Mouse (Mus musculus) liver, adult (tissue): ENCODE data around the gene Aifm3.

ENCODE experiments used
- GATA4 ChIP-seq: IDR thresholded peaks from 2 replicates; pipeline ENCODE4 v1.6.1; 2014; ENCODE audit warnings: mild to moderate bottlenecking, low read length; ENCODE audit not compliant: insufficient replicate concordance

The Aifm3 gene

DNA sequence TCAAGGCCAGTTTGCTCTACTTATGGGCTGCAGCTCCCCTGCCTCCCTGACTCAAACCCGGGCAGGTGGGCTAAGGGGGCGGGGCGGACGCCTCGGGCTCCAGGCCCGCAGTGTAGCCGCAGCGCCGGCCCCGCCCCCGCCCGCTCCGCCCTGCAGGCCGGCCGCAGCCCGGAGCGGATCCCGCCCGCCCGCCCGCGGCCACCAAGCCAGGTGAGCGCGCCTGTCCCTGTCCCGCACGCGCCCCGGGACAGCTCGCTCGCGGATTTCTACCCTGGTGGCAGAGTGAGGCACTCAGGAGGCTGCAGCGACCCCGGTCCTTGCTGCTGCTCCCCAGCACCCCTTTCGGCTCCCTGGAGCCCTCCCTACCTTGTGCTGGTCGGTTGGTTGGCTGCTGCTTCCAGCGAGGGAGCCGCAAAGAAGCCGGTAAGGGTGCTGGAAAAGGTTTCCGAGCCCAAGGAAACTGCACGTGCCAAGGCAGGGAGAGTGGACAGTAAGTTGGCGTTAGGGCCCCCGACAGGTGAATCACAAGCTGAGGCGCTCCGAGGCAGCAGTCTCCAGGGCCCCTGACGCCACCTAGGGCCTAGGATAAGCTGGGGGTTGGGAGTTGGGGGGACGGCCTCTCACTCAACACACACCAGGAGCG is at the start of gene Aifm3:
Gene Aifm3 (plus strand): TSS at position 143 of the 643 bp plus-strand sequence.
- no peak for TF ChIP-seq GATA4

DNA sequence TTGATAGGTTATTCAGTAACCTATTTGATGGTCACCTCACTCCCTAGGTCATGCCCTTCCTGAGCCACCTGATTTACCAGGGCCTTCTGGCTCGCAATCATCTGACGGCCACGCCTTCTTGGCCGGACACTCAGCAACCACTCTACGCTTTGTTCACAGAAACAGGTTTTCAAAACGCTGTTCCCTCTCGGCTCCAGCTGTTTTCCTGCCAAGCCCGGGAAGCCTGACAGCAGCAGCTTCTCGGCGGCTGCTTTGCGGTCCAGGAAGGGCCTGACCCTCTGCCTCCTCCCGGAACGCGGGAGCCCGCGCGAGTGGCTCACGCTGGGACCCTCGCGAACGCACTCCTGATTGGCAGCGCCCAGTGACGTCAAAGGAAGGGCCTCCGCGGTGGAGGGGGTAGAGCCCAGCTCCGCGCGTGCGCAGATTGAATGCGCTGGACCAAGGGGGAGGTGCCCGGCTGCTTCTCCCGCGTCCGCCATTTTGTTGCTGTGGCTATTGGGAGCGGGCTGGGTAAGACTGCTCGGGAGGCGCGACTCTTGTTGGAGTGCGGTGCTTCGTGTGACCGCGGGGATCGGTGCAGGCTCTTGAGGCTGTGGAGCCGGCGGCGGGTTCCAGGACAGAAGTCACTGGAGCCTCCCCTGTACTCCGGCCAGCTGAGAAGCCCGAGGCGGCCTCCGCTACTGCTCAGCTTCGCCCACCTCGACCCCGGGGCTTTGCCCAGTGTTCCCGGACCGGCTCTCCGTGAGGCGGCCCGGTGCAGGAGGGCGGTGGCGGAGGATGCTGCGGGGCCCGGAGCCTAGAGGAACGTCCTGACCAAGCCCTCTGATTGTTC is 37.7 kb upstream of the Aifm3 start, which contains the start of gene Crkl:
Gene Crkl (plus strand): TSS at position 447 of the 832 bp plus-strand sequence.
- no peak for TF ChIP-seq GATA4

DNA sequence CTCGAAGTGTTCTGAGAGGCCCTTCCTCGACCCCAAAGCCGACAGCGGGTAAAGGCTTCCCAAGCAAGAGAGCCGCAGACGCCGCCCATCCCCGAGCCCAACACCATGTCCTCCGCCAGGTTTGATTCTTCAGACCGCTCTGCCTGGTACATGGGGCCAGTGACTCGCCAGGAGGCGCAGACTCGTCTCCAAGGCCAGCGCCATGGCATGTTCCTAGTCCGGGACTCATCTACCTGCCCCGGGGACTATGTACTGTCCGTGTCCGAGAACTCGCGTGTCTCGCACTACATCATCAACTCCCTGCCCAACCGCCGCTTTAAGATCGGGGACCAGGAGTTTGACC is 37.1 kb upstream of the Aifm3 start:
- TF ChIP-seq GATA4, result no peak

DNA sequence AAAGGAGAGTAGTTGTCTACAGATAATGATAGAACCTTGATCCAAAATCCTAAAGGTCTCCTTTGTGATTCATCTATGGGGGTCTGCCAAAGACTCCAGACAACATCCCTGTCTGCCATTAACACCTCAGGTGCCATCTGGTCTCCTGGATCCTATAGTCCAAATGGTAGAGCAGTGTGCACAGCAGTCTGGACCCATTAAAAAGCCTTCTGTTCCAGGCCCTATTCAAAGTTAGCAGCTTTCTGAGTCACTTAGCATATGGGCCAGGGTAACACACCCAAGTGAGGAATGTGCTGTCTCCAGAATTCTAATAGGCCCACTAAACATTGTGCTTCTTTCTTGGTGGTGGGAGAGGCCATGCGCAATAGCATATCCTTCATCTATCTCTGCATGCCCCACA is 32.5 kb upstream of the Aifm3 start:
- TF ChIP-seq GATA4, result no peak

DNA sequence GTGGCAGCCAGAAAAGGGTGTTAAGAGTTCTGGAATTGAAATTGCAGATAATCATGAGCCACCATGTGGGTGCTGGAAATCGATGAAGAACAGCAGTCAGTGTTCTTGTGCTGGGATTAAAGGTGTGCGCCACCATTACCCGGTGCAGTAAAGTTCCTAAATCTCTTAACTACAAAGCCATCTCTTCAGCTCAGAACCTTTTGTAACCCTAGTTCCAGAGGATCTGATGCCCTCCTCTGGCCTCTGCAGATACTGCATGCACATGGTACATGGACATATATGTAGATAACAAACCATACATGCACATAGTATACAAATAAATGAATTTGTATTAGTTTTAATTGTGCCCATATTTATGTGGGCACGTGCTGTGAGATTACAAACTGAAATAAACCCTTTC is 29.2 kb upstream of the Aifm3 start:
- TF ChIP-seq GATA4, result no peak

DNA sequence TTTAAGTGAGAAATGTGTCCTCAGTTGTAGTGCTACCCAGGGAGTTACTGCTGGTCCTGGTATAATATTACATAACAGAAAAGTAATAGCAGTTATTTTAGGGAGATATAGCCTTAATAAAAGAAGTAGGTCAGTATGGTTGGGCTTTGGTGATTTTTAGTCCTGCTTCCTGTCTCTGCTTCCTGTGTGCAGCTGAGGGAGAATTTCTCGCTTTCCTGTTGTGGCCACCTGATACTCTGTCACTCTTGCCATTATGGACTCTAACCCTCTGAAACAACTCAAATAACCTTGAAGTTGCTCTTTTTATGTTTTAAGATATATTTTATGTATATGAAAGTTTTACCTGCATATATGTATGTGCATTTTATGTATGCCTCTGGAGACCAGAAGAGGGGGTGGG is 27.8 kb upstream of the Aifm3 start:
- no peak for TF ChIP-seq GATA4

DNA sequence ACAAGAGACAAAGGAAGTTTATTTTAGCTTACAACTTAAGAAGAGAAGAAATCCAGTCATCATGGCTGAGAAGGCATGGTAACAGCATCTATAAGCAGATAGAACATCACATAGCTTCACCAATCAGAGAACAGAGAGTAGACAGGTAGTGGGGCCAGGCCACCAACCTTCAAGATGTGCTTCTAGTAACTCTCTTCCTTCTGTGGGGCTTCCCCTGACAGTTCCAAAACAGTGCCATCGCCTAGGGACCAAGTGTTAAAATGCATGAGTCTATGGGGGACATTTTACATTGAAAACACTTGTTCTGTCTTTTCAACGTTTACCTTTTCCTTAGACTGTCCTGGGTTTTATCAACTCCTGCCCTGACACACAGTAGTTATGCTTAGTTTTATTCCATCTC is 26.2 kb upstream of the Aifm3 start:
- no peak for TF ChIP-seq GATA4

DNA sequence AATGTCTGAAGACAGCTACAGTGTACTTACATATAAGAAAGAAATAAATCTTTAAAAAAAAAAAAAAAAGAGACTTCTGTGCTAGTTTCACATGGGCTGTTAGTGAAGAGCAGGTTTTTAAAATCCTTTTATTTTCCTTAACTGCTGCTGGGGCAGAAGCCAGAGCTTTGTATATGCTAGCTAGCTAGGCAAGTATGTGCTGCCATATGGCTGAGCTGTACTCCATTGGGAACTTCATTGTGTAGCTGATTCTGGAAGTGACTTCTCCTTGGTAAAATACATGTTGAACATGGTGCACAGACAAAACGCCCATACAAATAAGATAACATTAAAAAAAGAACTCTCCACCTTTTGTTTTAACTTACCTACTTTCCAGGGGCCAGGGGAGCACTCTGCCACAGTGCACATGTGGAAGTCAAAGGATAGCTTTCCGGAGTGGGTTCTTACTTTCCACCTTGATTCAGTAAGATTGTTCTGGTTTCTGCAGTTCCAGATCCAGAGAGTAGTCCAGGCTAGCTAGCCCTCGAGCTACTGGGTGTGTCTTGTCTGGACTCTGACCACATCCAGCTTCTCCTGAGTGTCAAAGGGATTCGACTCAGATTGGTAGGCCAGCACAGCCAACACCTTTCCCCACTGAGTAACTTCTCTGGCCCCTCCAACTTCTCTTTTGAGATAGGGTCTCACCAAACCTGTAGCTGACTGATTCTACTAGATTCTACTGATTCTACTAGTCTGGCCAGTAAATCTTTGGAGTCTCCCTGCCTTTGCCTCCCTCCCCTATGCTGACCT is 22.3 kb upstream of the Aifm3 start:
- no peak for TF ChIP-seq GATA4

DNA sequence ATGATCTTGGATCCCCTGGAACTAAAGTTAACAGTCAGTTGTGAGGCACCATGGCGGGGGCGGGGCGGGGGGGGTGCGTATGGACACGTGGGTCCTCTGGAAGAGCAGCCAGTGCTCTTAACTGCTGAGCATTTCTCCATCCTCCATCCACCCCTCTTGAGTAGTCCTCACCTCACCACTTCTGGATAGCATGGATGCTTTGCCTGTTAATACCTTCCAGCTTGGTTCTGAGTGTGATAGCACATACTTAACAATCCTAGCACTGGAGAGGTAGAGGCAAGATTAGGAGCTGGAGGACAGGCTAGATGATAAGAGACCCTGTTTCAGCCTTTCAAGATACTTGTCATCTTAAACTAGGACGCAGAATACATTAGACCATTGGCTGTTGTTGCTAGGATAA is 16.9 kb upstream of the Aifm3 start:
- no peak for TF ChIP-seq GATA4

DNA sequence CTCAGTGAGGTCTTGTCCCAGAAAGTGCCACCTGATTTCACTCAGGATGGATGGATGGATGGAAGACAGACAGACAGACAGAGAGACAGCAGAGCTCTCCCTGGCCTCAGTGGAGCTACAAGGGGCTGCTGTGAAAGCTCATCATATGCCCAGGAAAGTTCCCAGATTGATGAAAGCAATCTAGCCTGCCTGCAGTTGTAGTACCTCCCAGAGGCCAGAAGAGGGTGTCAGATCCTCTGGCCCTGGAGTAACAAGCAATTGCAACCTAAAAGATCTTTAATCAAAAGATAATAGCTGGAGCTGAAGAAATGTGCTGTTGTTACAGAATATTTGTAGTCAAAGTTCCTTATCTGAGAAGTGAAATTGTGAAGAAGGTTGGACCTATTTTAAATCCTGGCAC is 15.3 kb upstream of the Aifm3 start:
- no peak for TF ChIP-seq GATA4

DNA sequence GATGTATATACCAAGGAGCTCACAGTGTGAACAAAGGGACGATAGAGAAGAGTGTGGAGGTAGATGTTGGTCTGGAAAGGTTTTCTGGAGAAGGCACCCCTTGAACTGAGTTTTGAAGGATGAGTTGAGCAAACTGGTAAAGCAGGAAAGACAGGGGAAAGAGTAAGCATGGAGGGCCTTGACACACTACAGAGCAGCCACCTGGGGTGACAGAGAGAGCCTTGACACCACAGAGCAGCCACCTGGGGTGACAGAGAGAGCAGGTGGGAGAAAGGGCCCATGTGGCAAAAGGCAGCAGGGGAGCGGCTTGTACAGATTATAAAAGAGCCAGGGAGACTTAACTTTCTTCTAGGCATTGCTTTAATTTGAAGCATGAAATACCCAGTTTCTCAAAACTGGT is 14.7 kb upstream of the Aifm3 start:
- no peak for TF ChIP-seq GATA4

DNA sequence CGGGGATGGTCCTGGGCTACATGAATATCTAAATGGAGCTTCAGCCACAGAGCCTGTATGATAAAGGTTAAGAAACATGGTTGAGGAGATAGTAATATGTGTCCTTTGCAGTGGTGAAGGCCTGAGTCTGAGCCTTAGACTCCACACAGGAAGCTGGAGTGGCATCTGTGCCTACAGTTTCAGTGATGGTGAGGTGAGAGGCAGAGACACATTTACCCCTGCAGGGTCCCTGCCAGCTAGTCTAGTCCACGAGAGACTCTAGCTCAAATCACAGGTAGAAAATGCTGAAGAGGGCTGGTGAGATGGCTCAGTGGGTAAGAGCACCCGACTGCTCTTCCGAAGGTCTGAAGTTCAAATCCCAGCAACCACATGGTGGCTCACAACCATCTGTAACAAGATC is 14.1 kb upstream of the Aifm3 start:
- no peak for TF ChIP-seq GATA4

DNA sequence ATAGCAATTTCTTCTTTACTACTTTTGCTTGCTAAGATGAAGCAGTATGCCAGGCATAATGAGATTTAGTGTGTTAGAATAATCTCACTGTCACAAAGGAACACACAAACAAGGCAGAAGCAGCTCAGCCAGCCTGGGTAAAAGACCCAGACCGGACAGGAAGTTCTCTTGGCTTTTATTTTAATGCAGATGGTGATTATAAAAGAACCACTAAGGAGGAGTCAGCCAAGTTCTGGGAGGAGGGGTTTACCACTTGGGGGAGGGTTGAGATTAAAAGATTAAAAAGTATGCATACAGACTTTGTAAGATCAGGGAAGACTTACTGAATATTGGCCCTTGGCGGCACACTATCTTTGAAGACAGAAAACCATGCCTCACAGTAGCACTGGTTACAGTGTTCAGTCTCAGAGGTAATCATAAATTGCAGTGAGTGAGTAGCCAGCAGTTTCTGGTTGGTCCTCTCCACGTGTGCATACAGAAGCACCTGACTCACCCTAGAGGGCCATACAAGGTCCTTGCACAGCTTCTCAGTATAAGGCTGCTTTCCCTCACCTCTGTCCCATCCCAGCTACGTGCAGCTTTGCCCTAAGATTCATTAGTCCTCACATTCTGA is 11.0 kb upstream of the Aifm3 start:
- no peak for TF ChIP-seq GATA4

DNA sequence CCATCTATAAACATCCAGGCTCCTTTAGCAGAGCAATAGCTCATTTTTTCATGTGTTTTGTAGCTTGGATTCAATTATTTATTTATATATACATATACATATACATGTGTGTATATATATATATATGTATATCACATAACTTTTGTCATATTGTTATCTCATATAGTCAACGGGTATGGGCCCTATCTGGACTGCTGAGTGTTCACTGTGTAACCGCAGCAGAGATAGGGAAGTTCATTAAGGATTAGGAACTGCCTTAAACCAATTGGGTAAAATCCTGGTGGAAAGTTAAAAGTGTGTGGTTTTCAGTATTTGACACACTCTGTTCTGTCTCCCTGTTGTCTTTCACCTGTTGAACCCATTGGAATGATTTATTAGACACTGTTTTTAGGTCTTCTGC is 7.9 kb upstream of the Aifm3 start:
- TF ChIP-seq GATA4, result no peak

DNA sequence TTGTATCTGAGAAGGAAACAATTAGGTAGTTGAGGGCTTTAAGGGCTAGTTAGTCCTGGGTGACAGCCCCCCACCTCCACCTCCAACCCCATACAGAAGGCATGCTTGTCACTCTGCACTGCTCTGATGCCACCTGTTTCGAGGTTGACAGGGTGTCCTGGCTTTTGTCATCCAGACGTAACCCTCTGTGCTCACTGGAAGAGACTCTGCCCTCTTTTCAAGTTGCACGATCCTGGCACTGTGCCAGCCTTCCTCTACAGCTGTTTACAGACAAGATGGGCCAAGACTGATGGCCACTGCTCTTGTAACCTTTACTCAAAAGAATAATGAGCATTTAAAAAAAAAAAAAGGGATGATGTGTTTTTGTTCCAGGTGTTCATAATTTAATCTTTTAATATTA is 2.9 kb upstream of the Aifm3 start:
- TF ChIP-seq GATA4, result no peak
